Mouse (Mus musculus): Measurements from ENCODE around the gene Cryge. TPM values are rescaled to one million over a fixed set of nuclear protein-coding genes. Genes with fewer than 3 reads are reported as not detected.

Cryge gene
- polyA plus RNA-seq, 1 experiment from 2014 or later, result not detected

DNA sequence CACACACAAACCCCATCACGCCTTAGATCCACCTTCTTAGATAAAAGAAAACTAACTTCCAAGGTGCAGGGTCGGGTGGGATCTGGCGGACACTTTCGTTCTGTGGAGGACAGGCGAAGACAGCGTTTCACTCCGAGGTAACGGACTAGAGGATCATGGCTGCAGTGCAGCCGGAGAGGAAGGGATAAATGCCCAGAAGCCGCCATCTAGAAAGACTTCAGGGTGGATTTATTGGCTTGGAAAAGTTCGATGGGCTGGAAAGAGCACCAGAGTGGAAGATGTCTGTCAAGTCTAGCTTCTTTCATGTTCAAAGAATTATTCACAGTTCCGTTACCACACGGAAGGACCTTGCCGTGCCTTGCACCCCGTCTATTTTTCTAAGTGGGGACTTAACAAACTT is 13.3 kb upstream of the Cryge start:
- Histone ChIP-seq H3K4me3 (ENCODE audit: low read depth, low read length) (no peak overlapping the region), H3K27me3 (ENCODE audit: control insufficient read depth, insufficient read depth, low read length) (no peaks in the 10 kb centered on the region), H3K9ac (replicated peaks; ENCODE audit: low read depth, low read length) (no peak overlapping the region), H3K9me3 (ENCODE audit: control insufficient read depth, low read length) (no peaks in the 10 kb centered on the region), H3K4me2 (ENCODE audit: low read depth, low read length) (no peak overlapping the region), H3K4me1 (ENCODE audit: control insufficient read depth, insufficient read depth, low read length) (no peaks in the 10 kb centered on the region), H3K36me3 (ENCODE audit: control insufficient read depth, insufficient read depth, low read length) (no peaks in the 10 kb centered on the region), H3K27ac (ENCODE audit: low read depth, low read length) (no peak overlapping the region)
- no peak for ATAC-seq (ENCODE audit: low read depth)
- WGBS, result 60% methylated on average over 15 of the region's 15 CpGs

DNA sequence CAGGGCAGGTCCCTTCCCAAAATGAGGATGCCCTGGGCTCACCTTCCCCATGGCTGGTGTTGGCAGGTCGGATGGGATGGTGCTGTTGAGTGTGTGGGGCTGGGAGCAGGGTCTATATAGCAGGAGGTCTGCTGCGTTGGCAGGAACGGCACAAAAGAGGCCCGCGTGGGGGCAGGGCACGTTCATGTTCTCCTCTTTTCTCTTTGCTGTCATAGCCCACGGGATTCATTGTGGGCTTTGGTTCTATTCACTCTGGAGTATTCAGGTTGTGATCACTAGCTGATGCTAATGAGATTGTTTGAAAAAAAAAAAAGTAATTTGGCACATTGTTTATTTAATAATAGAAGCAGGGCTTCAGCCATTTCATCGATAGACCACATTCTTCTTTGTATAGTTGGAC is 12.4 kb upstream of the Cryge start, which contains the start of gene Crygd:
Crygd (minus strand) TSS at position 101 of the 400 bp plus-strand sequence.
- no peak within 1 kb of the TSS for H3K9ac ChIP-seq (replicated peaks; ENCODE audit: low read depth, low read length)
- WGBS, result 65% methylated on average over 8 of the region's 8 CpGs
- no peak within 1 kb of the TSS for H3K4me3 ChIP-seq (ENCODE audit: low read depth, low read length)
- no peak within 1 kb of the TSS for H3K4me2 ChIP-seq (ENCODE audit: low read depth, low read length)
- H3K9me3 ChIP-seq (ENCODE audit: control insufficient read depth, low read length), result no peaks in the 10 kb centered on the region
- H3K36me3 ChIP-seq (ENCODE audit: control insufficient read depth, insufficient read depth, low read length), result no peaks in the 10 kb centered on the region
- H3K4me1 ChIP-seq (ENCODE audit: control insufficient read depth, insufficient read depth, low read length), result no peaks in the 10 kb centered on the region
- no peak for ATAC-seq (ENCODE audit: low read depth)
- no peaks in the 10 kb centered on the region for H3K27me3 ChIP-seq (ENCODE audit: control insufficient read depth, insufficient read depth, low read length)
- no peak within 1 kb of the TSS for H3K27ac ChIP-seq (ENCODE audit: low read depth, low read length)

DNA sequence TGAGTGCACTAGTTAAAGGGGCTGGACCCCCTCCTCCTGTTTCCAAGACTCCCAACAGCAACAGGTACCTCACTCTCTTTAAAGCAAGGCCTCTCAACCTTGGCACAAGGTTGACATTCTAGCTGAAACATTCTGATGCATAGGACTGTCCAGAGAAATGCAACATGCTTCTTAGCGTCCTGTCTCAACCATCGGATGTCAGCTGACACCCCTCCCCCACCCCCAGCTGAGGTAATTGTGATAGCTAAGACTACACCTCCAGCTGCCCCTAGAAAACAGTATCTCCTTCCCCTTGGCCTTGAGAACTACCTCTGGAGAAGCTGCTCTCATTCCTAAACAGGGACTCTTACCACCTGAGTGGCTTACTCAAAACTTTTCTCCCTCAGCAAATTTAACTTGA is 1.2 kb upstream of the Cryge start:
- no peak overlapping the region for H3K27ac ChIP-seq (ENCODE audit: low read depth, low read length)
- no peak overlapping the region for H3K4me2 ChIP-seq (ENCODE audit: low read depth, low read length)
- no peaks in the 10 kb centered on the region for H3K36me3 ChIP-seq (ENCODE audit: control insufficient read depth, insufficient read depth, low read length)
- ATAC-seq (ENCODE audit: low read depth), result no peak
- WGBS, result 43% methylated on average over 2 of the region's 2 CpGs
- H3K4me3 ChIP-seq (ENCODE audit: low read depth, low read length), result no peak overlapping the region
- H3K4me1 ChIP-seq (ENCODE audit: control insufficient read depth, insufficient read depth, low read length), result no peaks in the 10 kb centered on the region
- no peaks in the 10 kb centered on the region for H3K9me3 ChIP-seq (ENCODE audit: control insufficient read depth, low read length)
- no peaks in the 10 kb centered on the region for H3K27me3 ChIP-seq (ENCODE audit: control insufficient read depth, insufficient read depth, low read length)
- H3K9ac ChIP-seq (replicated peaks; ENCODE audit: low read depth, low read length), result no peak overlapping the region

DNA sequence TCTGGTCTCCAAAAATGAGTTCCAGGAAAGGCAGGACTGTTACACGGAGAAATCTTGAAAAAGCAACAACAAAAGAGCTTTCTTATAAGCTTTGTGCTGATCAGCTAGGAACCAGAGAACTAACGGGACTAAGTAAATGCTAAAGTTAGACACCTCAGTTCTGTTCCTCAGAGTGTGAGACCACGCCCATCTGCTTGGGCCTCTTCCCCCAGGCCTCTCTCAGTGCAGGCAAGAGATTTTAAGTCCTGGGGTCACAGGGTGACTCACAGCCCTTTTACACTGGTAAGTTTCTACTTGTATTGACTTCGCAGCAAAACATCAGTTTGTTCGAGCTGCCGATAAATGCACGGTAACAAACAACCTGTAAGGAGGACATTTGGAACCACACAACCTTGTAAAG is 747 bp upstream of the Cryge start:
- Histone ChIP-seq H3K27me3 (ENCODE audit: control insufficient read depth, insufficient read depth, low read length) (no peaks in the 10 kb centered on the region), H3K9me3 (ENCODE audit: control insufficient read depth, low read length) (no peaks in the 10 kb centered on the region), H3K36me3 (ENCODE audit: control insufficient read depth, insufficient read depth, low read length) (no peaks in the 10 kb centered on the region), H3K4me2 (ENCODE audit: low read depth, low read length) (no peak overlapping the region), H3K27ac (ENCODE audit: low read depth, low read length) (no peak overlapping the region), H3K4me3 (ENCODE audit: low read depth, low read length) (no peak overlapping the region), H3K9ac (replicated peaks; ENCODE audit: low read depth, low read length) (no peak overlapping the region), H3K4me1 (ENCODE audit: control insufficient read depth, insufficient read depth, low read length) (no peaks in the 10 kb centered on the region)
- WGBS, result 60% methylated on average over 7 of the region's 7 CpGs
- no peak for ATAC-seq (ENCODE audit: low read depth)

DNA sequence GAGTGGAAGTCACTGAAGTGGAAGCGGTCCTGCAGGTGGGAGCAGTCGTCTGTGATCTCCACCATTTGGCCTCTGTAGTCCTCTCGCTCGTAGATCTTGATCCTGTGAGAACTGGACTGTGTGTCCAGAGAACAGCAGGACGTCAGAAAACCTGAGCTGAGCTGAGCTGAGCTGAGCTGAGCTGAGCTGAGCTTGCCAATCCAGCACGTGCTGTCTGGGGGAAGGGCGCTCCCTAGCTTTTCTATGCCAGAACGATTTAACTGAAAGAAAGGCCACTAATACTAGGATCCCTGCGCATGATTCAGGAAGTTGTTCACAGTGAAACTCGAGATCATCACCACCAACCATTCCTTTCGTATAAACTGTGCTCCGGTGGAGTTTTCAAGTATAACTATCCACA is 2.2 kb downstream of the Cryge start:
- Histone ChIP-seq H3K27ac (ENCODE audit: low read depth, low read length) (no peak overlapping the region), H3K9ac (replicated peaks; ENCODE audit: low read depth, low read length) (no peak overlapping the region), H3K36me3 (ENCODE audit: control insufficient read depth, insufficient read depth, low read length) (no peaks in the 10 kb centered on the region), H3K27me3 (ENCODE audit: control insufficient read depth, insufficient read depth, low read length) (no peaks in the 10 kb centered on the region), H3K9me3 (ENCODE audit: control insufficient read depth, low read length) (no peaks in the 10 kb centered on the region), H3K4me3 (ENCODE audit: low read depth, low read length) (no peak overlapping the region), H3K4me2 (ENCODE audit: low read depth, low read length) (no peak overlapping the region), H3K4me1 (ENCODE audit: control insufficient read depth, insufficient read depth, low read length) (no peaks in the 10 kb centered on the region)
- no peak for ATAC-seq (ENCODE audit: low read depth)
- WGBS, result 69% methylated on average over 11 of the region's 12 CpGs

DNA sequence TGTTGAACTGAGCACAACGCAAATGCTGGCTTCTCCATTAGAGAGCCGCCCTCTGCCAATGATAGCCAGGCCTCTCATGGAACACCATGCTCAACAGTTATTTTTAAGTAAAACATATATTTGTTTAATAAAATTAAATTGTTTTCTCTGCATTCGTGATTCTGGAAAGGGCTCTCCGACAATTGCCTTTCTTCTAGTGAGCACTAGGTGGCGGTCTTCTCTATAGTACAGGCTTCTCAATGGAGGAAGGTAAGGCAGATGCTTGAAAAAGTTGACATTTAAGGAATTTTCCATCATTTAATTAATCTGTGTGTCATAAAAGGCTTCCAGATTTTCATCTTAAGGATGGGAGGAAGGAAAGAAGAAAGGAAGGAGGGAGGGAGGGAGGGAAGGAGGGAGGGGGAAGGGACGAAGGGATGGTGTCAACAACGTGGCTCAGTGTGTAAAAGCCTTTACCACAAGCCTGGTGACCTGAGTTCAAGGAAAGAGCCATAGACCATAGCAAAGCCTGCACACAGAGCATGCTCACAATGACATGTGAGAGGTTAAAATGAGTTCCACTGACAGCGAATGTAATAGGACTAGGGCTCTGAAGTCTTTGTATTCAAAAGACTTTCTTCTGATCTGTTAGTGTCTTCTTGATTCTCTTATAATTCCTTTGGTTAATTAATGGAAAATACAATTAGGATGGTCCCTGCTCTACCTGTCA is 4.4 kb downstream of the Cryge start:
- H3K27ac ChIP-seq (ENCODE audit: low read depth, low read length), result no peak overlapping the region
- no peaks in the 10 kb centered on the region for H3K4me1 ChIP-seq (ENCODE audit: control insufficient read depth, insufficient read depth, low read length)
- H3K9ac ChIP-seq (replicated peaks; ENCODE audit: low read depth, low read length), result no peak overlapping the region
- 41% methylated on average over 8 of the region's 8 CpGs for WGBS
- H3K27me3 ChIP-seq (ENCODE audit: control insufficient read depth, insufficient read depth, low read length), result no peaks in the 10 kb centered on the region
- H3K4me3 ChIP-seq (ENCODE audit: low read depth, low read length), result no peak overlapping the region
- H3K36me3 ChIP-seq (ENCODE audit: control insufficient read depth, insufficient read depth, low read length), result no peaks in the 10 kb centered on the region
- ATAC-seq (ENCODE audit: low read depth), result no peak
- H3K4me2 ChIP-seq (ENCODE audit: low read depth, low read length), result no peak overlapping the region; the same call in 1 of the 2 replicates
- H3K9me3 ChIP-seq (ENCODE audit: control insufficient read depth, low read length), result no peaks in the 10 kb centered on the region

DNA sequence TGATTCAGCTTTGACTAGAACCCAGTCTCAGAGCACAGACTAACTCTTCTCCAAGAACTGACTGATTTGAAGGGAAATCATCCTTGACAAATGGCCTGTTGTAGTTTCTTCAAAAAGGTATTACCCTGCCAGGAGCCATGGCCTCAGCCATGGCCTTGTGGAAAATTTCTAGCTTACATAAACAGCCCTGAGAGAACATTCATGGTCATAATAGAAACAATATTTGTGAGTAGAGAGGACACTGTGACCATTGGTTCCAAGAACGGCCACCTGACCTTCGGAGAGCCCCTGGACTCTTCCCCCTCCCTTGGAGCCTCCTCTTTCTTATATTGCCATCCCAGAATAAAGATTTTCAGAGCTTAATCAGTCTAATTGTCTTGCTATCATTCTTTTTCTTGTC is 7.5 kb downstream of the Cryge start:
- no peaks in the 10 kb centered on the region for H3K9me3 ChIP-seq (ENCODE audit: control insufficient read depth, low read length)
- H3K9ac ChIP-seq (replicated peaks; ENCODE audit: low read depth, low read length), result no peak overlapping the region
- WGBS, result 90% methylated on average over 2 of the region's 2 CpGs
- no peaks in the 10 kb centered on the region for H3K4me1 ChIP-seq (ENCODE audit: control insufficient read depth, insufficient read depth, low read length)
- ATAC-seq (ENCODE audit: low read depth), result no peak
- no peak overlapping the region for H3K27ac ChIP-seq (ENCODE audit: low read depth, low read length)
- H3K4me2 ChIP-seq (ENCODE audit: low read depth, low read length), result no peak overlapping the region
- H3K27me3 ChIP-seq (ENCODE audit: control insufficient read depth, insufficient read depth, low read length), result no peaks in the 10 kb centered on the region
- no peak overlapping the region for H3K4me3 ChIP-seq (ENCODE audit: low read depth, low read length)
- no peaks in the 10 kb centered on the region for H3K36me3 ChIP-seq (ENCODE audit: control insufficient read depth, insufficient read depth, low read length)

DNA sequence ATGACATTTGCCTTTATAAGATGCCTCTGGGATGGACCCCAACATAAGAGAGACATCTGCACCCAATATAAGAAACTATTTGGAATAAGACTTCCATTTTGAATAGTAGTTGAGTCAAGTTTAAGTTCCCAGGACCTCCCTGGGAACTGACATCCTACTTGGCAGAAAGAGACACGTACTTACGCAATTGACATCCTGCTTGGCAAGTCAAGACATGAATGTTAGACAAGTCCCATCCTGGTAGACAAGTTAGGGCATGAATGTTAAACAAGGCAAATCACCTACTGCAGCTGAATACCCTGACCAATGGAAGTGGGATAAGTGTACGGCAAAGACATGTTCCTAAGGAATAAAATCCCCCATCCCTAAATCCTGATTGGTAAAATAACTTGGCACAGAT is 9.1 kb downstream of the Cryge start:
- no peaks in the 10 kb centered on the region for H3K36me3 ChIP-seq (ENCODE audit: control insufficient read depth, insufficient read depth, low read length)
- no peak overlapping the region for H3K4me2 ChIP-seq (ENCODE audit: low read depth, low read length)
- no peak overlapping the region for H3K4me3 ChIP-seq (ENCODE audit: low read depth, low read length)

DNA sequence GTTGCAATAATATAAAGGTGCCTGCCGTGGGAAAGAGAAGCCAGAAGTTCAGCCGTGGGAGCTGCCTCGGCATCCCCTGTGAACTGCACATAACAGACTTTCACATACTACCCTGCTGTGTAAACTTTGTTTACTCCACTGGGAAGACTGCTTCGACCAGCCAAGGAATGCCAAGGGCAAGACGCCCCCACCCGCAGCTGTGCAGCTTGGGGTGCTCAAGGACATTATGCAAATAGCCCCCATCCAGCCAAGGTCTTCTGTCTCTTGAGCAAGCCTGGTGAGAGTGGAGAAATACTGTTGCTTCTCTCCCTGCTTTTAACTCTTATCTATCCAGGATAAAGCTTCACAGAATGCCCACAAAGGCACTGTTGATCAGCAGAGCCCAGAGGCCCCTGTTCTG is 10.1 kb downstream of the Cryge start:
- Histone ChIP-seq H3K27me3 (ENCODE audit: control insufficient read depth, insufficient read depth, low read length) (no peaks in the 10 kb centered on the region), H3K4me2 (ENCODE audit: low read depth, low read length) (no peak overlapping the region), H3K4me3 (ENCODE audit: low read depth, low read length) (no peak overlapping the region), H3K9ac (replicated peaks; ENCODE audit: low read depth, low read length) (no peak overlapping the region), H3K36me3 (ENCODE audit: control insufficient read depth, insufficient read depth, low read length) (no peaks in the 10 kb centered on the region), H3K27ac (ENCODE audit: low read depth, low read length) (no peak overlapping the region), H3K4me1 (ENCODE audit: control insufficient read depth, insufficient read depth, low read length) (no peaks in the 10 kb centered on the region), H3K9me3 (ENCODE audit: control insufficient read depth, low read length) (no peaks in the 10 kb centered on the region)
- ATAC-seq (ENCODE audit: low read depth), result no peak
- 81% methylated on average over 6 of the region's 6 CpGs for WGBS

More for the DNA sequence above, 9.1 kb downstream of the Cryge start:
- Histone ChIP-seq H3K9ac (replicated peaks; ENCODE audit: low read depth, low read length) (no peak overlapping the region), H3K27me3 (ENCODE audit: control insufficient read depth, insufficient read depth, low read length) (no peaks in the 10 kb centered on the region), H3K27ac (ENCODE audit: low read depth, low read length) (no peak overlapping the region), H3K4me1 (ENCODE audit: control insufficient read depth, insufficient read depth, low read length) (no peaks in the 10 kb centered on the region), H3K9me3 (ENCODE audit: control insufficient read depth, low read length) (no peaks in the 10 kb centered on the region)
- no peak for ATAC-seq (ENCODE audit: low read depth)
- WGBS, result 95% methylated on average over 3 of the region's 3 CpGs
